In genomic region chr8:13601166-13601565, GRCm38 (mm10) we compare ENCODE assay signal across 11 mouse cellular contexts. TPM values are rescaled to one million over a fixed set of nuclear protein-coding genes. Genes with fewer than 3 reads are reported as not detected.
DNase-seq lines count a peak whose midpoint lies in the region; ATAC-seq and TF ChIP-seq lines count a peak whose summit lies in the region.
"Had no signal": no experiment of that assay in that cellular context is flagged by ENCODE, and none has a peak within 500 bp of the region (broad histone marks: within the 10 kb centered on the region; RNA-seq: fewer than 3 reads in every experiment).

No protein-coding gene starts in this region.

- H3K4me1 ChIP-seq in liver, postnatal 0 days (ENCODE audit: insufficient read depth) = peaks cover 16% of the 10 kb centered on the region
- no peaks in the 10 kb centered on the region for H3K4me1 ChIP-seq in forebrain, embryonic 11.5 days (replicated peaks; ENCODE audit: control insufficient read depth, insufficient read depth, low read length)
- H3K4me1 ChIP-seq: limb, embryonic 12.5 days had no signal

- H3K4me2 ChIP-seq in liver, postnatal 0 days (ENCODE audit: low read depth, low read length) = peak overlapping the region; percentile 53
- no peak overlapping the region for H3K4me2 ChIP-seq in forebrain, embryonic 11.5 days (ENCODE audit: low read depth, low read length, severe bottlenecking)
- H3K4me2 ChIP-seq: heart, embryonic 13.5 days; limb, embryonic 12.5 days had no signal

- H3K27me3 ChIP-seq in liver, postnatal 0 days (ENCODE audit: insufficient read depth, low read length) = no peaks in the 10 kb centered on the region
- H3K27me3 ChIP-seq in forebrain, embryonic 11.5 days (ENCODE audit: control insufficient read depth, insufficient read depth, low read length) = no peaks in the 10 kb centered on the region
- H3K27me3 ChIP-seq: heart, embryonic 13.5 days; limb, embryonic 12.5 days had no signal

- H3K4me3 ChIP-seq in liver, postnatal 0 days (ENCODE audit: low read depth, low read length) = no peak overlapping the region
- no peak overlapping the region for H3K4me3 ChIP-seq in forebrain, embryonic 11.5 days (ENCODE audit: low read depth, low read length)
- H3K4me3 ChIP-seq: heart, embryonic 13.5 days; limb, embryonic 12.5 days had no signal

- H3K36me3 ChIP-seq in liver, postnatal 0 days (replicated peaks; ENCODE audit: insufficient read depth, low read length) = peaks cover 10% of the 10 kb centered on the region; the same call in 1 of the 2 replicates
- no peaks in the 10 kb centered on the region for H3K36me3 ChIP-seq in forebrain, embryonic 11.5 days (ENCODE audit: control insufficient read depth, insufficient read depth, low read length)

- no peak overlapping the region for H3K9ac ChIP-seq in liver, postnatal 0 days (replicated peaks)
- H3K9ac ChIP-seq in forebrain, embryonic 11.5 days (ENCODE audit: low read length) = no peak overlapping the region
- H3K9ac ChIP-seq: heart, embryonic 13.5 days; limb, embryonic 12.5 days had no signal

- DNase-seq in liver, postnatal 0 days = no peak
- no peak for DNase-seq in liver
- peak; percentile 91 for DNase-seq in induced T-regulatory cell, adult 2 months (ENCODE audit: low read depth)
- DNase-seq in left cerebral cortex, postnatal 4 days = no peak
- no peak for DNase-seq in left cerebral cortex, adult 18-20 months (ENCODE audit: low spot score in 2 of 2)
- no peak for DNase-seq in forebrain, embryonic 11.5 days (ENCODE audit: low spot score)
- DNase-seq in frontal cortex, adult 2 months (ENCODE audit: extremely low spot score in 1 of 2, low spot score in 1 of 2) = no peak

- TF ChIP-seq CTCF in liver, postnatal 0 days (IDR thresholded peaks at IDR 0.05; ENCODE audit: low read depth) = no peak

- 26% methylated on average over 11 of the region's 11 CpGs for WGBS in liver, postnatal 0 days (ENCODE audit: insufficient replicate concordance)
- WGBS in forebrain, embryonic 11.5 days = 88% methylated on average over 11 of the region's 11 CpGs

- H3K9me3 ChIP-seq in liver, postnatal 0 days (ENCODE audit: low read length) = no peaks in the 10 kb centered on the region
- H3K9me3 ChIP-seq in forebrain, embryonic 11.5 days (ENCODE audit: control insufficient read depth, low read length) = no peaks in the 10 kb centered on the region
- H3K9me3 ChIP-seq: heart, embryonic 13.5 days; limb, embryonic 12.5 days had no signal

- peak overlapping the region; percentile 76 for H3K27ac ChIP-seq in liver, postnatal 0 days (ENCODE audit: low read depth)
- no peak overlapping the region for H3K27ac ChIP-seq in forebrain, embryonic 11.5 days (ENCODE audit: low read depth, low read length)
- H3K27ac ChIP-seq: heart, embryonic 13.5 days; kidney, postnatal 0 days; limb, embryonic 12.5 days had no signal

- ATAC-seq in liver, postnatal 0 days = no peak
- peak; percentile 54 for ATAC-seq in neutrophil, adult 5-6 weeks (ENCODE audit: extremely low read depth, insufficient number of reproducible peaks, low FRiP score, poor library complexity, severe bottlenecking)
- ATAC-seq in forebrain, embryonic 11.5 days (replicated peaks; ENCODE audit: low FRiP score) = no peak

- intact Hi-C loops in left cerebral cortex, postnatal 4 days (cut with DNase I) = no loop called here

- no peak for TF ChIP-seq EP300 in liver, postnatal 0 days (IDR thresholded peaks at IDR 0.05; ENCODE audit: low read depth)

RNA-seq across cellular contexts. Expression of gene 1700029H14Rik, which starts 38.9 kb away (rescaled TPM):
- polyA plus RNA-seq in liver, postnatal 0 days (2015; fragmentation: Nextera tagmentation; extraction: Ambion mirVana) = not detected in 2 replicates
- total RNA-seq in neutrophil, adult 5-6 weeks (2017) = 2.3 and 2.9 TPM in 2 replicates
- not detected for total RNA-seq in left cerebral cortex, postnatal 4 days (2021)
- total RNA-seq in left cerebral cortex, adult 18-20 months (2021) = not detected
- not detected in 2 replicates for polyA plus RNA-seq in forebrain, embryonic 11.5 days (2014; fragmentation: Nextera tagmentation; extraction: Ambion mirVana)
- polyA plus RNA-seq in frontal cortex, adult 2 months (2012; rRNA removed) = 0.14 TPM in 1 of 2 replicates, not detected in the other
- polyA plus RNA-seq: heart, embryonic 13.5 days; kidney, postnatal 0 days; limb, embryonic 12.5 days had no signal
